In the genomic region with DNA sequence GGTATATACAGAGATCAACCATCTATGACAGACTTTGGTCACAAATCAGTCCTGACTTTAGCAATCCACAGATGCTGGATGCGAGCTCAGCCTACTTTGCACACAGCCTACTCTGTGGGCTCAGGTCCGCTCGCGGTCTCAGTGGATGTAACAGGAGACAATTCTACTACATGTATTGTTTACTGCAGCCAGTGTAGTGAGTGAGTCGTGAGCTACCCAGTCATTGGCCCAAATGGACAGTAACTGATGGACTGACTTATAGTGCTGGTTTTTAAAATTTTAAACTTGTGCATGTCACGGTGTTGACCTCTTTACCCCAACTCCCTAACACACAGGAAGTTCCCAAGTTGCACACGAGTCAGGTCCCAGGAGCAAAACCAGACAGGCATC, we compare ENCODE assay signal across 10 mouse cellular contexts. TPM values are rescaled to one million over a fixed set of nuclear protein-coding genes. Genes with fewer than 3 reads are reported as not detected.
A peak's percentile ranks its signal among the peaks of the same experiment; 100 is the strongest.
DNase-seq lines count a peak whose midpoint lies in the region; ATAC-seq and TF ChIP-seq lines count a peak whose summit lies in the region.
"Had no signal": no experiment of that assay in that cellular context is flagged by ENCODE, and none has a peak within 500 bp of the region (broad histone marks: within the 10 kb centered on the region; RNA-seq: fewer than 3 reads in every experiment).

No protein-coding gene starts in this region.

- peak overlapping the region; percentile 78; the same call in 1 of the 2 replicates for H3K4me2 ChIP-seq in forebrain, embryonic 13.5 days
- no peak overlapping the region for H3K4me2 ChIP-seq in forebrain, embryonic 14.5 days (ENCODE audit: low read length)
- peak overlapping the region; percentile 74 for H3K4me2 ChIP-seq in lung, postnatal 0 days (replicated peaks; ENCODE audit: low read depth, low read length)
- H3K4me2 ChIP-seq in hindbrain, postnatal 0 days (ENCODE audit: low read depth, low read length), result peak overlapping the region; percentile 89

- H3K36me3 ChIP-seq in forebrain, embryonic 13.5 days (ENCODE audit: poor library complexity, severe bottlenecking), result peaks cover 9% of the 10 kb centered on the region
- H3K36me3 ChIP-seq in forebrain, embryonic 14.5 days (ENCODE audit: control insufficient read depth, insufficient read depth, low read length), result peaks cover 10% of the 10 kb centered on the region; the same call in 1 of the 2 replicates
- no peaks in the 10 kb centered on the region for H3K36me3 ChIP-seq in lung, postnatal 0 days (ENCODE audit: insufficient read depth, low read length)
- no peaks in the 10 kb centered on the region for H3K36me3 ChIP-seq in hindbrain, postnatal 0 days (ENCODE audit: insufficient read depth, low read length)
- peaks cover 9% of the 10 kb centered on the region for H3K36me3 ChIP-seq in small intestine, adult 2 months (ENCODE audit: control insufficient read depth, insufficient read depth, low read length)

- H3K27me3 ChIP-seq in forebrain, embryonic 13.5 days, result peaks cover 9% of the 10 kb centered on the region; the same call in 1 of the 2 replicates
- no peaks in the 10 kb centered on the region; the same call in 1 of the 2 replicates for H3K27me3 ChIP-seq in forebrain, embryonic 14.5 days (replicated peaks; ENCODE audit: control insufficient read depth, insufficient read depth, low read length)
- no peaks in the 10 kb centered on the region for H3K27me3 ChIP-seq in lung, postnatal 0 days (replicated peaks; ENCODE audit: insufficient read depth, low read length)
- H3K27me3 ChIP-seq in hindbrain, postnatal 0 days (ENCODE audit: insufficient read depth, low read length), result no peaks in the 10 kb centered on the region
- no peaks in the 10 kb centered on the region for H3K27me3 ChIP-seq in small intestine, adult 2 months (ENCODE audit: control insufficient read depth, insufficient read depth, low read length)

- no peak overlapping the region for H3K27ac ChIP-seq in forebrain, embryonic 13.5 days
- H3K27ac ChIP-seq in forebrain, embryonic 14.5 days (ENCODE audit: low read depth, low read length), result no peak overlapping the region
- peak overlapping the region; percentile 99 for H3K27ac ChIP-seq in lung, postnatal 0 days (ENCODE audit: low read length)
- peak overlapping the region; percentile 98; the same call in 1 of the 2 replicates for H3K27ac ChIP-seq in hindbrain, postnatal 0 days
- peak overlapping the region; percentile 96 for H3K27ac ChIP-seq in small intestine, adult 2 months (ENCODE audit: insufficient read depth, low read depth, low read length)

- ATAC-seq in forebrain, embryonic 13.5 days, result no peak
- no peak for ATAC-seq in forebrain, embryonic 14.5 days
- ATAC-seq in lung, postnatal 0 days, result no peak
- ATAC-seq in hindbrain, postnatal 0 days, result no peak

- DNase-seq in forebrain, embryonic 14.5 days (ENCODE audit: low spot score), result no peak
- no peak for DNase-seq in lung, postnatal 0 days (ENCODE audit: low spot score)
- DNase-seq in lung, postnatal 10 days, result no peak
- no peak for DNase-seq in hindbrain, postnatal 0 days (ENCODE audit: low spot score)
- DNase-seq in testis, postnatal 14 days (ENCODE audit: low spot score), result no peak
- no peak for DNase-seq in spleen, postnatal 36 days (ENCODE audit: low spot score in 2 of 2)

- no peak for TF ChIP-seq POLR2A in small intestine, adult 2 months (IDR thresholded peaks at IDR 0.05; ENCODE audit: low read depth, low read length)

- no peak for TF ChIP-seq CTCF in lung, postnatal 0 days (IDR thresholded peaks at IDR 0.05)
- TF ChIP-seq CTCF in hindbrain, postnatal 0 days (IDR thresholded peaks at IDR 0.05; ENCODE audit: low read depth), result no peak
- TF ChIP-seq CTCF in small intestine, adult 2 months (IDR thresholded peaks at IDR 0.05; ENCODE audit: extremely low read depth, insufficient read length, insufficient replicate concordance, low read depth, low read length), result no peak

- no peak overlapping the region for H3K4me3 ChIP-seq in forebrain, embryonic 13.5 days
- no peak overlapping the region for H3K4me3 ChIP-seq in forebrain, embryonic 14.5 days (ENCODE audit: low read depth, low read length)
- peak overlapping the region; percentile 94; the same call in 1 of the 2 replicates for H3K4me3 ChIP-seq in lung, postnatal 0 days (ENCODE audit: low read depth, low read length)
- H3K4me3 ChIP-seq in hindbrain, postnatal 0 days (ENCODE audit: low read length), result no peak overlapping the region
- no peak overlapping the region for H3K4me3 ChIP-seq in small intestine, adult 2 months (ENCODE audit: low read depth, low read length)

- H3K4me1 ChIP-seq in forebrain, embryonic 13.5 days, result peaks cover 79% of the 10 kb centered on the region
- H3K4me1 ChIP-seq in forebrain, embryonic 14.5 days (ENCODE audit: control insufficient read depth, insufficient read depth, low read length), result peaks cover 46% of the 10 kb centered on the region
- H3K4me1 ChIP-seq in lung, postnatal 0 days (ENCODE audit: insufficient read depth, low read depth, low read length), result peaks cover 27% of the 10 kb centered on the region; the same call in 1 of the 2 replicates
- peaks cover 44% of the 10 kb centered on the region for H3K4me1 ChIP-seq in hindbrain, postnatal 0 days (ENCODE audit: insufficient read depth, low read length)
- peaks cover 33% of the 10 kb centered on the region for H3K4me1 ChIP-seq in small intestine, adult 2 months (ENCODE audit: control insufficient read depth, insufficient read depth, insufficient read length, low read length)

- H3K9me3 ChIP-seq in forebrain, embryonic 13.5 days (replicated peaks), result no peaks in the 10 kb centered on the region
- H3K9me3 ChIP-seq in forebrain, embryonic 14.5 days (replicated peaks; ENCODE audit: control insufficient read depth, low read length), result no peaks in the 10 kb centered on the region
- H3K9me3 ChIP-seq in lung, postnatal 0 days (ENCODE audit: low read length), result no peaks in the 10 kb centered on the region
- no peaks in the 10 kb centered on the region for H3K9me3 ChIP-seq in hindbrain, postnatal 0 days (ENCODE audit: low read length)
- H3K9me3 ChIP-seq: midbrain, embryonic 12.5 days had no signal

- WGBS in forebrain, embryonic 13.5 days, result 80% methylated on average over 7 of the region's 7 CpGs
- WGBS in forebrain, embryonic 14.5 days, result 79% methylated on average over 7 of the region's 7 CpGs
- 68% methylated on average over 7 of the region's 7 CpGs for WGBS in lung, postnatal 0 days
- 74% methylated on average over 7 of the region's 7 CpGs for WGBS in hindbrain, postnatal 0 days
- WGBS in small intestine, adult 2 months, result 67% methylated on average over 7 of the region's 7 CpGs

- no peak overlapping the region for H3K9ac ChIP-seq in forebrain, embryonic 13.5 days
- no peak overlapping the region for H3K9ac ChIP-seq in forebrain, embryonic 14.5 days (ENCODE audit: low read length)
- no peak overlapping the region for H3K9ac ChIP-seq in lung, postnatal 0 days (replicated peaks; ENCODE audit: low read depth)
- no peak overlapping the region; the same call in 1 of the 2 replicates for H3K9ac ChIP-seq in hindbrain, postnatal 0 days (replicated peaks; ENCODE audit: low read length)

- TF ChIP-seq EP300 in lung, postnatal 0 days (IDR thresholded peaks at IDR 0.05), result no peak

RNA-seq across cellular contexts. Expression of gene Gna13, which starts 1.4 kb away (rescaled TPM):
- polyA plus RNA-seq in forebrain, embryonic 13.5 days (2015; fragmentation: Nextera tagmentation; extraction: Ambion mirVana), result 16.3 and 16.8 TPM in 2 replicates
- 13.7 and 16.3 TPM in 2 replicates for polyA plus RNA-seq in forebrain, embryonic 14.5 days (2014; fragmentation: Nextera tagmentation; extraction: Ambion mirVana)
- polyA plus RNA-seq in lung, postnatal 0 days (2015; fragmentation: Nextera tagmentation; extraction: Ambion mirVana), result 57.7 and 69.7 TPM in 2 replicates
- total RNA-seq in hindbrain, postnatal 0 days (2014; rRNA removed), result 55.0 and 69.3 TPM in 2 replicates
- 38.1 and 44.4 TPM in 2 replicates for polyA plus RNA-seq in hindbrain, postnatal 0 days (2015; fragmentation: Nextera tagmentation; extraction: Ambion mirVana)
- polyA plus RNA-seq in small intestine, adult 2 months (2012; rRNA removed), result 38.5 and 60.3 TPM in 2 replicates

RNA-seq across cellular contexts. Expression of gene 9930022D16Rik, which starts 52.5 kb away (rescaled TPM):
- not detected in 2 replicates for polyA plus RNA-seq in forebrain, embryonic 13.5 days (2015; fragmentation: Nextera tagmentation; extraction: Ambion mirVana)
- not detected in 2 replicates for polyA plus RNA-seq in forebrain, embryonic 14.5 days (2014; fragmentation: Nextera tagmentation; extraction: Ambion mirVana)
- 0.07 TPM in 1 of 2 replicates, not detected in the other for polyA plus RNA-seq in lung, postnatal 0 days (2015; fragmentation: Nextera tagmentation; extraction: Ambion mirVana)
- not detected in 2 replicates for total RNA-seq in hindbrain, postnatal 0 days (2014; rRNA removed)
- polyA plus RNA-seq in hindbrain, postnatal 0 days (2015; fragmentation: Nextera tagmentation; extraction: Ambion mirVana), result not detected in 2 replicates
- polyA plus RNA-seq in small intestine, adult 2 months (2012; rRNA removed), result not detected in 2 replicates
- polyA plus RNA-seq: midbrain, embryonic 12.5 days; testis, adult 2 months had no signal

Comparison
In these comparisons a context has a peak if more than half of its experiments do, and no peak if none do; other contexts are left out.
1. H3K27ac ChIP-seq: peak in lung, postnatal 0 days (single experiment), hindbrain, postnatal 0 days (single experiment) and small intestine, adult 2 months (single experiment); none in forebrain, embryonic 13.5 days (single experiment) and forebrain, embryonic 14.5 days (single experiment).